Mouse (Mus musculus) adrenal gland, postnatal 14 days (tissue): ENCODE data around the gene Ptprk. TPM values are rescaled to one million over a fixed set of nuclear protein-coding genes. Genes with fewer than 3 reads are reported as not detected.

Experiments used
- microRNA-seq, 2 experiments: library from miRNA; unstranded; fragments of <30 nt; microRNA quantifications; one replicate each; pipeline ENCODE4 v1.2.0; 2021
- total RNA-seq: library from RNA; stranded (reverse); gene quantifications from 2 replicates; pipeline ENCODE4 v1.2.3, GENCODE M21; 2021

The Ptprk gene
- total RNA-seq, 1 experiment from 2014 or later = 23.3 TPM

Small RNA genes lying within 50 kb of the gene (microRNA-seq; reads per million reads assigned to microRNA genes)
- gene Gm22370 = 0 reads per million in 2 experiments
